Mouse (Mus musculus) granulocyte monocyte progenitor cell, adult 5-6 weeks (primary cell): ENCODE data around the gene Rab14. TPM values are rescaled to one million over a fixed set of nuclear protein-coding genes. Genes with fewer than 3 reads are reported as not detected.

Experiments
- ATAC-seq: replicated peaks from 2 replicates; pipeline ENCODE4 v1.8.0; 2016; ENCODE audit warnings: mild to moderate bottlenecking, moderate TSS enrichment, inconsistent platforms; ENCODE audit not compliant: poor library complexity, severe bottlenecking
- total RNA-seq, 2 experiments: library from RNA; stranded (forward) in 1 of 2; stranded (reverse) in 1 of 2; fragments of 200-712, 200-1000 nt in 1 of 2; fragments of >200 nt in 1 of 2; fragmentation: Nextera tagmentation in 1 of 2; gene quantifications; 2 replicates each; pipeline ENCODE4 v1.2.3; 2014 to 2017

The Rab14 gene
- total RNA-seq, 2 experiments from 2014 or later, result 102 to 136 TPM

DNA sequence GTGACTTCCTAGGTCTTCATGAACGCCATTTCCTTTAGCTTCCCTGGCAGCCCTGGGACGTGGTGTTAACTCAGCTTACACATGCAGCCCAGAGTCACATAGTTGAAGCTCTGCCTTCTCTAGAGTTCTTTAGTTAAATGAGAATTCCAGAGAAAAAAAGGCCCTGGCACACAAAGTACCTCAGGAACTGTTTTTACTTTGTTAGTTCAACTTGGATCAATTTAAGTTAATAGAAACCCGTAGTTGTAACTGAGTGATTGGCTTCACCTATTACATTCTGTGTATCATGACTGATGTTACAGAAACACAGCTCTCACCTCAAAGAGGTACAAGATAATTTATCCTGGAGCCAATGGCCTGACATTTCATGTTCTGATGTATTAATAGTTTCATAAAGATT, 42.6 kb downstream of the Rab14 start:
- ATAC-seq, result no peak

DNA sequence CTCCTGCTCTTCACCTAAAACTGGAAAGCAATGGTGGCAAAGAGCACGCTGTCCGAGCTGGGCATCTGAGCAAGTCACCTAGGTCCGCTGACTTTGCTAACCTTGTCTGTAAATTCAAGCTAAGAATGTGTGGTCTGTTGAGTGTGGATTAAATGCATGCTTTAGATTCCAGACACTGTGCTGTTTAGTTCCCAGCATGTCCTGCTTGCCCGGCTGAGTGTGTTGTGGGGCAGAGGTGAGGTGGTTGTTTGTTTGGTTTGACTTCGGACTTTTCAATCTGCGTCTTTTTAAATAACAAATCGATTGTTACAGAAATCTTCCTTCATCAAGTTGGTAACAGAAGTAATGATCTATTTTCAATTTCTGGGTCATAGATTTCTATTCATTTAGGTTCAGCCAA, 43.1 kb downstream of the Rab14 start:
- ATAC-seq, result no peak

DNA sequence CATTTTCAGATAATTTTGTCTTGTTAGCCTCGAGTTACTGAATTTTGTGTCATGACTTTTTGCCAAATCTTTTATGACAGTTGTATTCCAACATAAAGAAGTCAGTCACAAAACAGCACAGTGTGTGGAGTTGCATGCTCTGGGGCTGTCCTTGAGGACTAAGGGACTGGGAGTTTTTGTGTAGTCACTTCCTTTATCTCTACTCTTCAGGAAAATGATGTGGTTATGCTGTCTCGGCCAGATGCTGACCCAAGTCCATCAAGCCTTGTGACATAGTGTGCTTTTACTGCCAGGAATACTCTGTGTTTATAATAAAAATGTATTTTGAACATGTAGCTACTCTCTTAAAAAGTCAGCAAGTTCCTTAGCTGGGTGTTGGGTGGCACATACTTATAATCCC, 43.9 kb downstream of the Rab14 start:
- ATAC-seq, result peak; percentile 23; the same call in 1 of the 2 replicates

- ATAC-seq, result no peak
These were observed 46.9 kb downstream of the Rab14 start for GRCm38 (mm10) chr2:35153844-35154554.

DNA sequence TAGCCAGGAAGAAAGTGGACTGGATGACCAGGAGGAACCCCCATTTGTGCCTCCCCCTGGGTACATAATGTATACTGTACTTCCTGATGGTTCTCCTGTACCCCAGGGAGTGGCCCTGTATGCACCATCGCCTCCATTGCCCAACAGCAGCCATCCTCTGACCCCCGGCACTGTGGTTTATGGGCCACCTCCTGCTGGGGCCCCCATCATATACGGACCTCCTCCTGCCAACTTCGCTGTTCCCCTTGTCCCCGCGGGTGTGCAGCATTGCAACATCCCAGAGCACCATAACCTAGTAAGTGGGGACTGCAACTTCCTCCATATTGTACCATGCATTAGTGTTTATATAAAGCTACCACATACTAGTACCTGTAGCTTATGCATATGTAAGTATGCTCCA, 47.7 kb downstream of the Rab14 start:
- peak; percentile 98 for ATAC-seq

- peak; percentile 21; the same call in 1 of the 2 replicates for ATAC-seq
These were observed 49.5 kb downstream of the Rab14 start for GRCm38 (mm10) chr2:35151303-35151882.

- no peak for ATAC-seq
These were observed 52.1 kb downstream of the Rab14 start for GRCm38 (mm10) chr2:35148806-35149205.

- ATAC-seq, result no peak
These were observed 59.2 kb downstream of the Rab14 start for GRCm38 (mm10) chr2:35141673-35142072.

DNA sequence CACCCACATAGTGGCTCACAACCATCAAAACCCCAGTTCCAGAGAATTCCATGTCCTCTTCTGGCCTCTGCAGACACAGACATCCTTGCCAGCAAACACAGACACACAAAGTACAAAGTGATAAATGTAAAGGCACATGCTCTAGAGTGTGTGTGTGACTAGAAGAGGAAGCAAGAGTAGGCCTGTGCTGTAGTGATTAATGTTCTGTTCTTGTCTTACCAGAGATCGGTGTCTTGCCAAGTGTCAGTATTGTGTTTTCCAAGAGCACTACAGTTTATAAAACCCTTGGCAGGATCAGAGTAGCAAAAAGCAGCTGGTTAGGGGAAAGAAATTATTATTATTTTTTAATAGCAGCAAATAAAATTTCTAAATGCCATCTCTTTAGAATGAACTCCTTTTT, 62.3 kb downstream of the Rab14 start:
- no peak for ATAC-seq

- no peak for ATAC-seq
These were observed 67.0 kb downstream of the Rab14 start for GRCm38 (mm10) chr2:35133891-35134290.

DNA sequence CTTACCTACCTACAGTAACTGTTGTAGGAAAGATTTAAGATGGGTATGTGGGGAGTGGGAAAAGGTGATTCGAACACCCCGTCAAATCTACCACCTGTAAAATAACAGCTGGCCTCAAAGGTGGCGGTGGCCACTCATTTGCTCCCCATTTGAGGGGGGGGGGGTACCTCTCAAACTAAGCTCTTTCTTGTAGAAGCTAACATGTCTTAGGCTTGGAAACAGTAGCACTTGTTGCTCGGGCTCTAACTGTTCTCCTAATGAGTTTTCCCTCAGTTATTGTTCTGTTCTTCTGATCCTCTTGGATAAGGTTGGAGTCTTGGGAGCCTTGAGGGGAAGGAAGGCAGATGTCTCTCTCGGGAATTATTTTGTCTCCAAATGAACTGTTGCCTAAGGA, 68.3 kb downstream of the Rab14 start:
- no peak for ATAC-seq

DNA sequence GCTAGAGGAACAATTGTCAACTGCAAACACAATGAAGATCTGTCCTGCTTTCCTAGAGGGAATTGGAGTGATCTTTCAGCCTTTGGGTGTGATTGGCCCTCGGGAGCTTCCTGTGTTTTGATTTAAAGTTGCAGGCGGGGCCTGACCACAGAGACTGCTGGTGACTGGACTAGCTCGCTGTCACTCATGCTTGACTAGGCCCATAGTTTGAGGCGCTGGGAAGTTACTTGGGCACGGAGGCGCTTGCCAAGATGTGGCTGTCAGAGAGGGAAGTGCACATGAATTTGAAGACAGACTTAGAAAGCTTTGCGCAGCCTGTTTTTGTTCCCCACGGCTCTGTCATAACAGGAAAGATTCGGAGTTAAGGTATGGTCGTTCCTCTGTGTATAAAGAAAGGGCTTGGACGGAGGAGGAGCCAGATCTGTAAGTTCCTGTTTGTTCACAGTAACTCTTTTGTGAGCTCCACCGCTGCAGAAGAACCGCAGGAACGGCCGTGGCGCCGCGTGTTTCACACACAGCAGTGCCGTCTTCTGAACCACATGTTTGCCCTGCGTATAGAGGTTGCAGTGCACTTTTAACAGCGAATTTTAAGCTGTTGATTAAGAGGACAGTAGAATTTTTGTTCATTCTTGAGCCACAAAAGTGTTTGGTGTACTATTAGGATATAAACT, 68.8 kb downstream of the Rab14 start:
- ATAC-seq, result peak; percentile 98

DNA sequence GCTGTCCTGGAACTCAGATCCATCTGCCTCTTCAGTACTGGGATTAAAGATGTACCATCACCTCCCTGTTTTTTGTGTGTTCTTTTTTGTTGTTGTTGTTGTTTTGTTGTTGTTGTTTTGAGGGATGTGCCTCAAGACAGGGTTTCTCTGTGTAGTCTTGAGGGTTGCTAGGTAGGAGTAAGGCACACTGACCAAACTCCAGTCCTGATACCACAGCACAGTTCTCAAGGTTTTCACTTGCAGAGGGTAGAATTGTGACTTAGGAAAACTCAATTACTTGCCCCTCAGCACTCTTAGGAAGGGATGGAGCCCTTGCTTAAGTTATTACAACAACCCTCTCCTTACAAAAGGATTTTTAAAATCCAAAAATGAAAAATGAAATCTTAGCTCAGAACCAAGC, 69.4 kb downstream of the Rab14 start:
- no peak for ATAC-seq

Other genes starting within 250 kb of the Rab14 start
- not detected in 2 replicates for gene Traf1, start 239.3 kb downstream of the Rab14 start, total RNA-seq (2014; fragmentation: Nextera tagmentation)
- 0.09 and 0.15 TPM in 2 replicates for gene Traf1, start 239.3 kb downstream of the Rab14 start, total RNA-seq (2017)
- not detected in 2 replicates for gene Hc, start 139.7 kb downstream of the Rab14 start, total RNA-seq (2014; fragmentation: Nextera tagmentation)
- not detected in 2 replicates for gene Hc, start 139.7 kb downstream of the Rab14 start, total RNA-seq (2017)
- 0.51 and 2.4 TPM in 2 replicates for gene AI182371, start 99.6 kb downstream of the Rab14 start, total RNA-seq (2014; fragmentation: Nextera tagmentation)
- gene AI182371, start 99.6 kb downstream of the Rab14 start, total RNA-seq (2017), result 1.3 and 2.1 TPM in 2 replicates
- 101 and 118 TPM in 2 replicates for gene Cntrl, start 91.6 kb downstream of the Rab14 start, total RNA-seq (2014; fragmentation: Nextera tagmentation)
- gene Cntrl, start 91.6 kb downstream of the Rab14 start, total RNA-seq (2017), result 90.1 and 112 TPM in 2 replicates
- gene Gsn, start 55.3 kb upstream of the Rab14 start, total RNA-seq (2014; fragmentation: Nextera tagmentation), result 3.7 and 7.8 TPM in 2 replicates
- 8.4 and 10.0 TPM in 2 replicates for gene Gsn, start 55.3 kb upstream of the Rab14 start, total RNA-seq (2017)
- 99.4 and 102 TPM in 2 replicates for gene Stom, start 135.9 kb upstream of the Rab14 start, total RNA-seq (2014; fragmentation: Nextera tagmentation)
- 147 and 151 TPM in 2 replicates for gene Stom, start 135.9 kb upstream of the Rab14 start, total RNA-seq (2017)
- gene 4930568D16Rik, start 166.6 kb upstream of the Rab14 start, total RNA-seq (2014; fragmentation: Nextera tagmentation), result not detected in 2 replicates
- not detected in 2 replicates for gene 4930568D16Rik, start 166.6 kb upstream of the Rab14 start, total RNA-seq (2017)
- gene 4930402F06Rik, start 196.1 kb upstream of the Rab14 start, total RNA-seq (2014; fragmentation: Nextera tagmentation), result not detected in 2 replicates
- gene 4930402F06Rik, start 196.1 kb upstream of the Rab14 start, total RNA-seq (2017), result not detected in 2 replicates